Mouse (Mus musculus): ENCODE measurements at regions not wholly inside any gene's neighbourhood (a gene's known extent, or its start where the extent isn't known, plus 50 kb on each side); places are given as distances from the start of the nearest gene placed in this dataset.

DNA sequence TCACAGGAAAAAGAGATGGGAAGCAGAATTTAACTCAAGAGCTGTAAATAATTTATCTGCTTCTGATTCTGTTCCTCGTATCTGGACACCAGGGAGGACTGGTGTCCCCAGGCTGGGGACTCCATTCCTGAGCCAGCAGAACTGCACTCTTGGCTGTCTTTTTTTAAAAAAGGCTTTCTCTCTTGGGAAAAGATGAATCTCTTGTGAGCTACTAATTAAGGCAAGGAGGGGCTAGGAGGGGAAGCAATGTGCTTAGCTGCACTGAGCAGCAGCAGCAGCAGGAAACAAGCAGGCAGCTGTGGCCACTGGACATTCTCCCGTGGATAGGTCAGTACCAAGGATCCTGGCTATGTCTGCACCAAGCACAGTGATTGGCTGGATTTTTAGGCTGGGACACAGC is 152.1 kb downstream of the Rybp start:
- WGBS: 43% methylated on average over 2 of the region's 2 CpGs
- H3K4me1 ChIP-seq (replicated peaks): peaks cover 28% of the 10 kb centered on the region
- H3K27me3 ChIP-seq (ENCODE audit: insufficient read depth, poor library complexity, severe bottlenecking): peaks cover 82% of the 10 kb centered on the region
- H3K9me3 ChIP-seq: no peaks in the 10 kb centered on the region
- no peak for DNase-seq (ENCODE audit: low spot score)
- H3K36me3 ChIP-seq: no peaks in the 10 kb centered on the region
- no peak overlapping the region for H3K27ac ChIP-seq
- H3K4me3 ChIP-seq: no peak overlapping the region

- DNase-seq (ENCODE audit: low spot score): no peak
- H3K9me3 ChIP-seq: no peaks in the 10 kb centered on the region
- peaks cover 82% of the 10 kb centered on the region for H3K27me3 ChIP-seq (ENCODE audit: insufficient read depth, poor library complexity, severe bottlenecking)
- WGBS: 87% methylated on average over 9 of the region's 9 CpGs
- no peak overlapping the region for H3K4me3 ChIP-seq
- H3K27ac ChIP-seq: no peak overlapping the region
- no peaks in the 10 kb centered on the region for H3K36me3 ChIP-seq
- H3K4me1 ChIP-seq (replicated peaks): peaks cover 20% of the 10 kb centered on the region
Observed at GRCm38 (mm10) chr6:100133970-100134369, 153.3 kb downstream of the Rybp start.

DNA sequence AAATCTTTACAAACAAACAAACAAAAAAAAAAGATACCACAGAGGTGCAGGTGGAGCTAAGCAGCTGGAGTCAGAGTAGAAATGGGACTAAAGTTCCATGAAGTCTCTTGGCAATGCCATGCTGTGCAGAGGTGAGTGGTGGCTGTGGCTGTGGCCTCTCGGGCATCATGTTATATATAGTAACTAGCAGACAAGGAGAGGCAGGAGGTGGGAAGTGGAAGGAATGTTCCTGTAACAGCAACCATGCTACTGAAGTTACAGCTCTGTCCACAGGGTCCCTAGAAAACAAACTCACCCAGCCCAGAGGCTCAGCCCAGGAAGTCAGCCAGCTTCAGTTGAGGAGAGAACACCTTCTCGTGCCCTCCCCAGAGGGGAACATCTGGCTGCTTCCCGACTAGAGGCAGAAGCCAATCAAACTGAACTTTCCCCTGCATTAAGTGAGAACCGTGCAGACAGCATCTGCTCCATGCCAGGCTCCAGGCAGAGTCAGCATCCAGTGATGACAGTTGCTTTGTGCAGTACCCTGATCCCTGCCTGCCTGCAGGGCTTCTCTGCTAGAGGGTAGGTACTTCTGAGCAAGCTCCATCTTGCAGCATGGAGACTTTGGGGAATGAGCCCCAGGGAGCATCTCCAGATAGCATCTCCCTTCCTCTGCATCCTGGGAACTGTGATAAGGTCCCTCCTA is 154.2 kb downstream of the Rybp start:
- no peak for DNase-seq (ENCODE audit: low spot score)
- 51% methylated on average over 4 of the region's 4 CpGs for WGBS
- peaks cover 81% of the 10 kb centered on the region for H3K27me3 ChIP-seq (ENCODE audit: insufficient read depth, poor library complexity, severe bottlenecking)

DNA sequence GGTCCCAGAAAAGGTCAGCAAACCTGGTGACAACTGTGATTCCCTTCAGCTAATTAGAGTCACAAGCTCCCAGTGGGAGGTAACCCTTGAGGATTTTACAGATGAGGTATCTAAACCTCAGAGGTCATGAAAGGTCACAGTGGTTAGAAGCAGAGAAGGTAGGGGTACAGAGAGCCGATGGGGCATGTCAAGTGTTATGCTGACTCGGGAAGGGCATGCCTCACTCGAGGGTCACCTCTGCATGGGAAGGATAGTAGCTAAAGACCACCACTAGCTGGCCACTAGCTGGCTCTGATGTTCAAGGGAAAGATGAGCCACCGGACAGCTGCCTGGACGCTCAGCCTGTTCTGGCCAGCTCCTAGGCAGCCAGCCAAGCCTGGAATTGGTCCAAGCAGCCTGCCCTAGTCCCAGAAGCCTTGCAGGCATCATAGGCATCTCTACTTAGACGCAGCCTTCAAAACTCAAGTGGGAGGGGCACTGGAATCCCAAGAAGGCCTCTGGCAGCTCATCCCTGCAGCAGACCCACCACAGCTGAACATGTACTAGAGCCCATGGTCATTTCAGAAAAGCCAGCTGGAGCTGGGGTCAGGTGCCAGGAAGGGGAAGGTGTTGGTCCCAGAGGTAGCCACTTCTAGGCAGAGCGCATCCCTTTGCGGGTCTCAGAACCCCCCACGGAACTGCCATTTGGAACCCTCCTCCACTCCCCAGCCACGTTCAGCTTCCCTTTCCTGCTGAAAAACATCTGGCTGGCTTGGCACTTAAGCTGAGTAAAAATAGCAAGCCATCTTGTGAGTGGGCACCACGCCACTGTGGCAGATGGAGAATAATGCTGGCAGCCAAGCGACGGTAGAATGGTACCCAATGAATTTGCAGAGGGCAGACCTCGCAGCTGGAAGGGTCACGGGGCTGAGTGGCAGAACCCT is 159.8 kb downstream of the Rybp start:
- no peaks in the 10 kb centered on the region for H3K36me3 ChIP-seq
- H3K27me3 ChIP-seq (ENCODE audit: insufficient read depth, poor library complexity, severe bottlenecking): peaks cover 96% of the 10 kb centered on the region
- DNase-seq (ENCODE audit: low spot score): peak; percentile 25
- H3K9me3 ChIP-seq: 0 out of 2 replicates have a peak, but pooled peaks cover 6% of the 10 kb centered on the region
- H3K4me3 ChIP-seq: no peak overlapping the region
- H3K27ac ChIP-seq: no peak overlapping the region
- 51% methylated on average over 15 of the region's 15 CpGs for WGBS
- H3K4me1 ChIP-seq (replicated peaks): peaks cover 20% of the 10 kb centered on the region

More for the DNA sequence above, 154.2 kb downstream of the Rybp start:
- no peak overlapping the region for H3K4me3 ChIP-seq
- peak overlapping the region; percentile 40; the same call in 1 of the 2 replicates for H3K27ac ChIP-seq
- H3K36me3 ChIP-seq: no peaks in the 10 kb centered on the region
- H3K9me3 ChIP-seq: no peaks in the 10 kb centered on the region
- peaks cover 22% of the 10 kb centered on the region for H3K4me1 ChIP-seq (replicated peaks)

DNA sequence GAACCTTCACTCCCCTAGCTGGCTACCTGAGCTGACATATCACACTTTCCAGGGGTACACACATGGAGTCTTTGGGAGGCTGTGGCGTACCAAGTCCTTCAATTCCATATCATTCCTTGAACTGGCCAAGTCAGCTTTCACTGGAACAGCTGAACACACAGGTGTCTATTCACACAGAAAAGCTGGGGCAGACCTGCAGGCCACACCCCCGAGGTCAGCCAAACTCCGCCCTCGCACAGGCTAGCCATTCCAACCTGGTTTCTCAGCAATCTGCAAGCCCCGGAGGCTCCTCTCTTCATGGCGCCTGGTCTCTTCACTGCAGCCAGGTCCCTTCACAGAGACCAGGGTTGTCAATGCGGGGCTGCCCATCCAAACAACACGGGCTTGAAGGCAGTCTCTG is 160.5 kb downstream of the Rybp start:
- H3K36me3 ChIP-seq: no peaks in the 10 kb centered on the region
- no peak overlapping the region for H3K4me3 ChIP-seq
- 42% methylated on average over 8 of the region's 8 CpGs for WGBS
- peaks cover 96% of the 10 kb centered on the region for H3K27me3 ChIP-seq (ENCODE audit: insufficient read depth, poor library complexity, severe bottlenecking)
- no peak for DNase-seq (ENCODE audit: low spot score)
- peaks cover 20% of the 10 kb centered on the region for H3K4me1 ChIP-seq (replicated peaks)
- H3K9me3 ChIP-seq: 0 out of 2 replicates have a peak, but pooled peaks cover 6% of the 10 kb centered on the region
- H3K27ac ChIP-seq: no peak overlapping the region

DNA sequence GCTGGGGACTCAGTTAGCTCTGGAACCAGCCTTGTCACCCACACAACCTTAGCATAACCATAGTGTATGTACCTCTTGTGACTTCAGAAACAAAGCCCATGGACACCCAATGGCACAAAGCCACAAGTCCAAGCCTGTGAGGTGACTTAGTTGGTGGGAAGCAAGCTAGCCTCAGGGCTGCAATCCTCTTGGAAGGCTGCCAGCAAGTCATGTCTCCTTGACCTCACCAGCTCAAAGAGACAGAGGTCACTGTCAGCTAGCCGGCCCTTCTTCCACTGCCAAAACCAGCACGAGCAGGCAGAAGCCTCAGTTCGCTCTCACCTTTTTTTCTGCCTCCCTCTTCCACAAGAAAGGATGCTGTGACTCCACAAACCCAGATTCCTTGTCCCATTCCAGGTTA is 161.0 kb downstream of the Rybp start:
- DNase-seq (ENCODE audit: low spot score): no peak
- 64% methylated on average over 3 of the region's 3 CpGs for WGBS
- H3K27me3 ChIP-seq (ENCODE audit: insufficient read depth, poor library complexity, severe bottlenecking): peaks cover 96% of the 10 kb centered on the region
- H3K36me3 ChIP-seq: no peaks in the 10 kb centered on the region
- H3K27ac ChIP-seq: no peak overlapping the region
- no peak overlapping the region for H3K4me3 ChIP-seq
- H3K4me1 ChIP-seq (replicated peaks): peaks cover 22% of the 10 kb centered on the region
- 0 out of 2 replicates have a peak, but pooled peaks cover 6% of the 10 kb centered on the region for H3K9me3 ChIP-seq

- Histone ChIP-seq H3K4me1 (replicated peaks) (peaks cover 20% of the 10 kb centered on the region), H3K27me3 (ENCODE audit: insufficient read depth, poor library complexity, severe bottlenecking) (peaks cover 62% of the 10 kb centered on the region), H3K9me3 (0 out of 2 replicates have a peak, but pooled peaks cover 6% of the 10 kb centered on the region), H3K4me3 (no peak overlapping the region), H3K36me3 (no peaks in the 10 kb centered on the region), H3K27ac (no peak overlapping the region)
- no peak for DNase-seq (ENCODE audit: low spot score)
- WGBS: 53% methylated on average over 6 of the region's 6 CpGs
Observed at GRCm38 (mm10) chr6:100121240-100121639, 166.0 kb downstream of the Rybp start.

- H3K27ac ChIP-seq: no peak overlapping the region; the same call in 1 of the 2 replicates
Observed at GRCm38 (mm10) chr6:100120017-100120944, 167.0 kb downstream of the Rybp start.

DNA sequence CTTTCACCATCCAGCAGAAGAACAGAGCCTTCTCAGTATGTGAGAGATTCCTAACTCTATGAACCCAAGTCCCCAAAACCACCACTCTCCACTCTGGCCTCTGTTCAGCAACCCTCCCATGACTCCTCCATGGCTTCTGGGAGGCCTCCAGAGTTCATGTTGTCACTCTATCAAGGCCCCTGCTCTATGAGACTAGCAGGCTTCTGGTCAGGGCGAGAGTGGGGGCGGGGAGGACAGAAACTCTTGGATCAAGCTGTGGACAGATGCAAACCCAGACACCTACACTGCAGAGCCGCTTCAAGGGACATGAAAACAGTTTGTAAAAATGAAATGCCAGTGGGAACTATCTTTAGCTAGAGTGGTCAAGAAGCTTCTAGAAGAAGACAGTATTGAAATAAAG is 170.2 kb downstream of the Rybp start:
- WGBS: 94% methylated on average over 3 of the region's 3 CpGs
- Histone ChIP-seq H3K27ac (no peak overlapping the region), H3K36me3 (no peaks in the 10 kb centered on the region), H3K9me3 (no peaks in the 10 kb centered on the region), H3K27me3 (ENCODE audit: insufficient read depth, poor library complexity, severe bottlenecking) (peaks cover 36% of the 10 kb centered on the region), H3K4me1 (replicated peaks) (peaks cover 20% of the 10 kb centered on the region), H3K4me3 (no peak overlapping the region)
- DNase-seq (ENCODE audit: low spot score): no peak

More at GRCm38 (mm10) chr6:100120017-100120944, 167.0 kb downstream of the Rybp start:
- Histone ChIP-seq H3K4me3 (no peak overlapping the region), H3K36me3 (no peaks in the 10 kb centered on the region), H3K9me3 (0 out of 2 replicates have a peak, but pooled peaks cover 4% of the 10 kb centered on the region), H3K4me1 (replicated peaks) (peaks cover 20% of the 10 kb centered on the region), H3K27me3 (ENCODE audit: insufficient read depth, poor library complexity, severe bottlenecking) (peaks cover 61% of the 10 kb centered on the region)
- peak; percentile 14 for DNase-seq (ENCODE audit: low spot score)
- 55% methylated on average over 16 of the region's 16 CpGs for WGBS

DNA sequence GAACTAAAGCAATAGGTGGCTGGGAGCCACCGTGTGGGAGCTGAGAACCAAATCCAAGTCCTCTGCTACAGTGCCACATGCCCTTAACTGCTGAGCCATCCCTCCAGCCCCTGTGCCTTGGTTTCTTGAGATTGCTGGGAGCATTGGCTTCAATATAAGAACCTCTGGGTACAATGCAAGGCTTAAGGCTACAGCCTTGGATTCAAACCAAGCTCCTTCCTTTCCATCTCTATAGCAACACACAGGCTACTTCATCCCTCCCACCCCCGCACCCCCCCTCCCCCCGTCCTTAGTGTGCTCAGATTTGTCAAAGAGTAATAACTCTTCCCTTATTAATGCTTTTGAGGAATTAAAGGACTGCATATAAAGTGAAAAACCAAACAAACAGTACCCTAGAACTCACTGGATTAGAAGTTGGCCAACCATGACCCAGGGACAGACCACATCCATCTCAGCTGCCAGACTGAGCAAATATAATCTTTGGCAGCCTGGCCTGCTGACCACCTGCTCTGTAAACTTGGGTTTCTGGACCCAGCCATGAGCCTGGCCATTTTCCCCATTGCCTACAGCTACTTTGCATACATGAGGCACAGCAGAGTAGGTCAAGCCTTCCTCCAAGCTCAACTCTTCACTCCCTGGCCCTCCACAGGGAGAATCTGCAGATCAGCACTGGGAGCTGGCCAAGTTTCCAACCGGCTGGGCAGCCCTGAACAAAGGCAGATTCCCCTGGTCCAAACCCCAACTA is 173.7 kb downstream of the Rybp start:
- H3K4me1 ChIP-seq (replicated peaks): peaks cover 15% of the 10 kb centered on the region
- no peak for DNase-seq (ENCODE audit: low spot score)
- no peak overlapping the region for H3K4me3 ChIP-seq
- WGBS: 72% methylated on average over 4 of the region's 4 CpGs
- no peak overlapping the region for H3K27ac ChIP-seq
- H3K9me3 ChIP-seq: no peaks in the 10 kb centered on the region
- H3K27me3 ChIP-seq (ENCODE audit: insufficient read depth, poor library complexity, severe bottlenecking): peaks cover 38% of the 10 kb centered on the region
- H3K36me3 ChIP-seq: no peaks in the 10 kb centered on the region

DNA sequence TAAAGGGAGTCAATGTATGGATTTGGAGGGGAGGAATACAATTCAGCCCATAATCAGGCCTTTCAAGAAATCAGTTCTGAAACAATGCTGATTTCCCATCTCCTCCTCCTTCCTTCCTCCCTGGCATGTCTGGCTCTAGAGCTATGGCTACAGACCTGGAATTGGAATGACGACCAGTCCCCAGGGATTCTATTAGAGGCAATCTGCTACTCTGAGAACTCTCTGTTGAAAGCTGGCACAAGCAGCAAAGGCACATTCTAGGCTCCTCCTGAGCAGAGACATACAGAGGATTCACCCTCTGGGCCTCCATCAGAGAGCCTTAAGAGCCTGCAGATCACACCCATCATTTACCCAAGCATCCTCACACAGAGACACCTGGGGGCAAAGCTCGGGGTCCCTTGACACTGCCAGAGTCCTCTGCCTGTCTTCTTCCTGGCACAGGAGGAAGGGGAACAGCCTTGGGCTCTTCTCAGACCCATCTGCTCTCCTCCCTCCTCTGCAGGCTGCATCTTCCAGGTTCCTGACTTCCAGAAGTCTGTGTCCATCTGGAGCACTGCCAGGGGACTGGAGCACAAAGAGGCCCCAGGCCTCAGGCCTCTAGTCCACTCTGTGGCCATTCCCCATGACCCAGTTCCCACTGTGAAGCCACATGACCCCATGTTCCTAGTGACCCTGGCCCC is 176.2 kb downstream of the Rybp start:
- 57% methylated on average over 2 of the region's 2 CpGs for WGBS
- no peaks in the 10 kb centered on the region for H3K36me3 ChIP-seq
- peaks cover 23% of the 10 kb centered on the region for H3K4me1 ChIP-seq (replicated peaks)
- no peaks in the 10 kb centered on the region for H3K9me3 ChIP-seq
- peak overlapping the region; percentile 17; the same call in 1 of the 2 replicates for H3K27ac ChIP-seq
- H3K4me3 ChIP-seq: no peak overlapping the region
- H3K27me3 ChIP-seq (ENCODE audit: insufficient read depth, poor library complexity, severe bottlenecking): peaks cover 48% of the 10 kb centered on the region
- DNase-seq (ENCODE audit: low spot score): no peak
